In the genomic region with DNA sequence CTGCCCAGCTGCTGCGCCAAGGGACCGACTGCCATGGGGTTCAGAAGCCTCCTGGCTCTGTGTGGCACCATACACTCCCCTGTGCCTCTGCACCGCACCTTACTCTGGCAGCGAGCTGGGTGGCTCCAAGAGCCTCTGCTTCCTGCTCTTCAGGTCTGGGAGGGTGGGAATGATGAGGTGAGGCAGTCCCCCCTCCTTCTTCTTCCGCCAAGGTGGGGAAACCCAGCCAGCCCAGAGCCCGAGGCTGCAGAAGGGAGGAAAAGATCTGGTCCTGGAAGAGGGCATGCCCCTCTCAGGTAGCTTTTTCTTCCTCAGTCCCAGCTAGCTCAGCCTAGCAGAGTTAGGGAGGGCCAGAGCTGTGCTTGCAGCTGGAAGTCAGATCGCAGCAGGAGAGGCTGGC, we compare ENCODE assay signal across 24 mouse cellular contexts. TPM values are rescaled to one million over a fixed set of nuclear protein-coding genes. Genes with fewer than 3 reads are reported as not detected.
DNase-seq lines count a peak whose midpoint lies in the region; ATAC-seq and TF ChIP-seq lines count a peak whose summit lies in the region.
"Had no signal": no experiment of that assay in that cellular context is flagged by ENCODE, and none has a peak within 500 bp of the region (broad histone marks: within the 10 kb centered on the region; RNA-seq: fewer than 3 reads in every experiment).

A gene (minus strand): TSS at position 101 of the 400 bp plus-strand sequence.

- CTCF ChIA-PET in Patski (lab: Charles Lee) = no interaction called here

- H3K4me2 ChIP-seq in stomach, embryonic 16.5 days (ENCODE audit: low read depth, low read length) = no peak within 1 kb of the TSS
- H3K4me2 ChIP-seq in stomach, postnatal 0 days (replicated peaks; ENCODE audit: low read depth) = no peak within 1 kb of the TSS
- H3K4me2 ChIP-seq in midbrain, embryonic 16.5 days (ENCODE audit: low read length) = no peak within 1 kb of the TSS
- H3K4me2 ChIP-seq: embryonic facial prominence, embryonic 13.5 days; embryonic facial prominence, embryonic 15.5 days; forebrain, embryonic 13.5 days; forebrain, embryonic 15.5 days had no signal

- no peaks in the 10 kb centered on the region for H3K4me1 ChIP-seq in stomach, embryonic 16.5 days (ENCODE audit: control insufficient read depth, insufficient read depth, low read length)
- no peaks in the 10 kb centered on the region for H3K4me1 ChIP-seq in stomach, postnatal 0 days (replicated peaks; ENCODE audit: control insufficient read depth, insufficient read depth)
- no peaks in the 10 kb centered on the region for H3K4me1 ChIP-seq in midbrain, embryonic 16.5 days (ENCODE audit: control insufficient read depth, insufficient read depth, low read length)
- H3K4me1 ChIP-seq: embryonic facial prominence, embryonic 15.5 days had no signal

- WGBS in stomach, embryonic 16.5 days = 72% methylated on average over 7 of the region's 7 CpGs
- whole genome bisulfite sequencing in stomach, postnatal 0 days = 76% methylated on average over 7 of the region's 7 CpGs
- 90% methylated on average over 7 of the region's 7 CpGs for WGBS in midbrain, embryonic 16.5 days

- H3K9me3 ChIP-seq in stomach, embryonic 16.5 days (replicated peaks; ENCODE audit: control insufficient read depth, low read length) = no peaks in the 10 kb centered on the region
- no peaks in the 10 kb centered on the region for H3K9me3 ChIP-seq in stomach, postnatal 0 days (ENCODE audit: control insufficient read depth, low read length)
- H3K9me3 ChIP-seq in midbrain, embryonic 16.5 days (replicated peaks; ENCODE audit: control insufficient read depth, low read length, poor library complexity, severe bottlenecking) = no peaks in the 10 kb centered on the region
- H3K9me3 ChIP-seq: embryonic facial prominence, embryonic 13.5 days; embryonic facial prominence, embryonic 15.5 days; forebrain, embryonic 13.5 days; forebrain, embryonic 15.5 days; G1E had no signal

- no peaks in the 10 kb centered on the region for H3K36me3 ChIP-seq in stomach, embryonic 16.5 days (ENCODE audit: control insufficient read depth, insufficient read depth, low read length)
- H3K36me3 ChIP-seq in stomach, postnatal 0 days (ENCODE audit: control insufficient read depth, insufficient read depth, low read length) = no peaks in the 10 kb centered on the region
- H3K36me3 ChIP-seq in midbrain, embryonic 16.5 days (ENCODE audit: control insufficient read depth, insufficient read depth, low read length) = no peaks in the 10 kb centered on the region
- H3K36me3 ChIP-seq: embryonic facial prominence, embryonic 13.5 days; embryonic facial prominence, embryonic 15.5 days; forebrain, embryonic 15.5 days; G1E had no signal

- no peak for DNase-seq in stomach, postnatal 0 days (ENCODE audit: low spot score)
- DNase-seq in Patski (ENCODE audit: low read depth, low spot score) = no peak
- DNase-seq in yolk sac, embryonic 10.5 days (ENCODE audit: low spot score) = no peak
- DNase-seq: adrenal gland, adult 2 months; adrenal gland, postnatal 10 days; adrenal gland, postnatal 25 days; B cell, adult 2 months; cerebellum, adult 18-20 months; cerebellum, adult 8-10 months; cerebellum, adult 9-11 months; cerebellum, postnatal 14 days; cerebellum, postnatal 36 days; embryo, embryonic 11 days; forebrain, postnatal 0 days had no signal

- no peak for TF ChIP-seq EP300 in stomach, postnatal 0 days (optimal IDR thresholded peaks at IDR 0.05)

- H3K9ac ChIP-seq in stomach, embryonic 16.5 days (ENCODE audit: low read length) = no peak within 1 kb of the TSS
- no peak within 1 kb of the TSS for H3K9ac ChIP-seq in stomach, postnatal 0 days (ENCODE audit: low read length)
- H3K9ac ChIP-seq in midbrain, embryonic 16.5 days (ENCODE audit: low read depth, low read length) = no peak within 1 kb of the TSS
- H3K9ac ChIP-seq: embryonic facial prominence, embryonic 13.5 days; embryonic facial prominence, embryonic 15.5 days; forebrain, embryonic 13.5 days; forebrain, embryonic 15.5 days; forebrain, postnatal 0 days had no signal

- in situ Hi-C loops in Patski (cut with MboI; ENCODE audit: low pct_unique_long_range_greater_than_20kb) = no loop called here

- H3K27me3 ChIP-seq in stomach, embryonic 16.5 days (ENCODE audit: control insufficient read depth, insufficient read depth, low read length) = no peaks in the 10 kb centered on the region
- H3K27me3 ChIP-seq in stomach, postnatal 0 days (ENCODE audit: control insufficient read depth, insufficient read depth, low read length) = no peaks in the 10 kb centered on the region
- no peaks in the 10 kb centered on the region for H3K27me3 ChIP-seq in Patski
- no peaks in the 10 kb centered on the region for H3K27me3 ChIP-seq in midbrain, embryonic 16.5 days (ENCODE audit: control insufficient read depth, insufficient read depth, low read depth, low read length)
- H3K27me3 ChIP-seq: embryonic facial prominence, embryonic 13.5 days; embryonic facial prominence, embryonic 15.5 days; forebrain, embryonic 13.5 days; forebrain, embryonic 15.5 days had no signal

- no peak within 1 kb of the TSS for H3K4me3 ChIP-seq in stomach, embryonic 16.5 days (replicated peaks; ENCODE audit: low read length)
- no peak within 1 kb of the TSS for H3K4me3 ChIP-seq in stomach, postnatal 0 days (ENCODE audit: low read depth, low read length)
- no peak within 1 kb of the TSS for H3K4me3 ChIP-seq in midbrain, embryonic 16.5 days (ENCODE audit: low read depth, low read length)
- H3K4me3 ChIP-seq: embryonic facial prominence, embryonic 13.5 days; embryonic facial prominence, embryonic 15.5 days; forebrain, embryonic 13.5 days; forebrain, embryonic 15.5 days had no signal

- TF ChIP-seq CTCF in stomach, postnatal 0 days (IDR thresholded peaks at IDR 0.05; ENCODE audit: low read depth) = no peak
- no peak for TF ChIP-seq CTCF in Patski (IDR thresholded peaks at IDR 0.05)

- H3K27ac ChIP-seq in stomach, embryonic 16.5 days (ENCODE audit: low read length) = peak within 1 kb of the TSS; percentile 33; the same call in 1 of the 2 replicates
- no peak within 1 kb of the TSS; the same call in 1 of the 2 replicates for H3K27ac ChIP-seq in stomach, postnatal 0 days (replicated peaks)
- H3K27ac ChIP-seq in midbrain, embryonic 16.5 days (ENCODE audit: low read length) = no peak within 1 kb of the TSS
- H3K27ac ChIP-seq: embryonic facial prominence, embryonic 13.5 days; embryonic facial prominence, embryonic 15.5 days; forebrain, embryonic 13.5 days; forebrain, embryonic 15.5 days had no signal

- no peak for ATAC-seq in stomach, embryonic 16.5 days (ENCODE audit: insufficient read depth, low FRiP score)
- ATAC-seq in stomach, postnatal 0 days (ENCODE audit: low FRiP score, low TSS enrichment) = no peak
- ATAC-seq in Patski = peak; percentile 54
- ATAC-seq in midbrain, embryonic 16.5 days = no peak
- ATAC-seq: CD4-positive, CD25-positive, alpha-beta regulatory T cell, adult 4 months; forebrain, embryonic 13.5 days; forebrain, embryonic 15.5 days; forebrain, postnatal 0 days had no signal

- POLR2A ChIA-PET in Patski (lab: Charles Lee) = no interaction called here

RNA-seq across cellular contexts. Expression of the gene that starts here (rescaled TPM):
- 3.4 and 4.4 TPM in 2 replicates for polyA plus RNA-seq in stomach, embryonic 16.5 days (2015; fragmentation: Nextera tagmentation; extraction: Ambion mirVana)
- 2.6 and 3.6 TPM in 2 replicates for polyA plus RNA-seq in stomach, postnatal 0 days (2015; fragmentation: Nextera tagmentation; extraction: Ambion mirVana)
- polyA plus RNA-seq in Patski (2021) = 0.04 TPM
- not detected in 2 replicates for polyA plus RNA-seq in midbrain, embryonic 16.5 days (2015; fragmentation: Nextera tagmentation; extraction: Ambion mirVana)
- polyA plus RNA-seq: CD4-positive, CD25-positive, alpha-beta regulatory T cell, adult 4 months; embryonic facial prominence, embryonic 11.5 days; embryonic facial prominence, embryonic 13.5 days; forebrain, embryonic 11.5 days; forebrain, embryonic 13.5 days; forebrain, embryonic 15.5 days; forebrain, postnatal 0 days; G1E had no signal

Comparison
In these comparisons a context has a peak if more than half of its experiments do, and no peak if none do; other contexts are left out.
1. Peak in ATAC-seq in Patski; RNA of the gene not detected or under 1 TPM.